Mouse (Mus musculus) neutrophil, adult 59 days (primary cell): Measurements from ENCODE around the gene Sucla2. TPM values are rescaled to one million over a fixed set of nuclear protein-coding genes. Genes with fewer than 3 reads are reported as not detected.

Experiments used
- total RNA-seq, 2 experiments: library from RNA; stranded (reverse); gene quantifications; 1 replicate in 1 of 2; 2 replicates in 1 of 2; pipeline ENCODE4 v1.2.4; 2023

The Sucla2 gene
- total RNA-seq: 10 to 100 TPM; 28.8 to 32.1 TPM

DNA sequence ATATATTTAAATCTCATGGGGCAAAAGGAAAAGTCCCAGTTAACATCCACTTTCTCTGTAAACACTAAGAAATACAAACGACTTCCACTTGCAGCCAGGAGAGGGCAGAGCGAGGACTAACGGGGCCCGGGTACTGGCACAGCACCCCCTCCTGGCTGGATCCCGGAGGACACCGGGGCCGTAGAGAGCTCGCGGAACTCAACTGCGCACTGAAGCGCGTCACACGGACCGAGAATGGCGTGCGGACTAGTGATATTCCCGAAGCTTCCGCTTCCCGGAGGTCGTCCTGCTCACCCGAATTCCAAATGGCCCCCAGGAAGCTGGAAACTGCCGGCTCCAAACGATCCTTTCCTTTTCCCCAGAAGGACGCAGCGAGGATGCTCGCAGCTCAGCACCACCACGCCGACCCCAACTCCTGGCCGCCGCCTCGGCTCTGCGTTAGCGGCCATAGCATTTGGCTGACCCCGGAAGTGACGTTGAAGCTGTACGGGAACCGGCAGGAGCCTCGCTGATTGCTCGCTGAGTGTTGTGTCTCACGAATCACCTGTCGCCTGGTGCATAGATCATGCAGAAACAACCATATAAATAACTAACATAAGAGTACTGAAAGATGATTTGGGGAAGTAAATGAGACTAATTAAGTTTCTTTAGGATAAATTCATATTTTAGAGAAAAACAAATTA lies at the start of gene Sucla2:
Gene Sucla2 (plus strand): TSS at position 554 of the 683 bp plus-strand sequence.

DNA sequence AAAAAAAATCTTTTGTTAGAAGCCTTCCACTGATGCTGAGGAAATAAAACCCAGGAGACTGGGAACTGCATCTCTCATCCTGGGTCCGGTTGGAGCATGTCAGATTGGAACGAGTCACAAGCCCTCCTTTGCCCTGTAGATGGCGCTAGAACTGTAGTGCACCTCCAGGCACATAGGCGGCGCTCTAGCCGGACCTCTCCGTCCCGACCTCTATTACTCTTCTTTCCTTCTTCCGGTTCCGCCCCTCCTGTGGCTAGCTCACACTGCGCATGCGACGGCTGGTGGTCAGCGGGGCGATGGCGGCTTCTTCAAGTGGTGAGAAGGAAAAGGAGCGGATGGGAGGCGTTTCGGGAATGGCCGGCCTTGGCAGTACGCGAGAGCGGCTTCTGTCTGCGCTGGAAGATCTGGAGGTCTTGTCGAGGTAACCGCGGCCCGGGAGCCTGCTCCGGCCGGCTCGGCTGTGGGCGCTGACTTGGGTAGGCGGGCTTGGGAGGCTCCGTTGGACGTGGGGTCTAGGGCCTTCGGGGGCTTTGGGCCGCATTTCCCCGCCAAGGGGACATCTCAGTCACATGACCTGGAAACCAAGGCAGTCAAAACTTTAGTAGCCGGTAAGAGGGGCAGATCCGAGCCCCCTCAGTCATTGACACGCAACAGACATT lies 15.2 kb upstream of the Sucla2 start, which contains the start of gene Med4:
Gene Med4 (plus strand): TSS at position 261 of the 659 bp plus-strand sequence.

DNA sequence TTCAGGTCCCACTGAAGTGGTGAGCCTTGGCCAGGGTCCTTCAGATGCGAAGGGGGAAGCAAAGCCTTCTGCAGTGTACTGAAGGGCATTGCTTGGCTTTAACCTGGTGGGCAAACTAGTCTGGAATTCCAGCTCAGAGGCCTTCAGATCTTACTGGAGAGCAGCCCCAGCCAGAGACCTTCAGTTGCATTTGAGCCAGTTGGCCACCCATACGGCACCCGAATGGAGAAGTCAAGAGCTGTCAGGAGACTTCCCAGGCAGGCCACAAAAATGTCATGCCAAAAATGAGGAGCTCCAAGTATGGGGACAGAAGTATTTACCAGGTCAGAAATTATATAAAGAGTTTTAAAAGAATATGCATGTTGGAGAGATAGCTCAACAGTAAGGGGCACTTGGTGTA lies 22.9 kb downstream of the Sucla2 start, which contains the start of gene Nudt15:
Gene Nudt15 (minus strand): TSS at position 192 of the 400 bp plus-strand sequence.

Other genes with a start within 250 kb of the Sucla2 start
- 10 to 100 TPM; 58.1 to 58.8 TPM for gene Rb1, start 199.5 kb upstream of the Sucla2 start, total RNA-seq
- 1,000 to 10,000 TPM; 1,089 to 1,123 TPM for gene Itm2b, start 140.0 kb upstream of the Sucla2 start, total RNA-seq
- gene Med4, start 15.3 kb upstream of the Sucla2 start, total RNA-seq: 10 to 100 TPM; 27.6 to 29.8 TPM
- gene Nudt15, start 22.9 kb downstream of the Sucla2 start, total RNA-seq: 1 to 10 TPM; 3.7 to 4.5 TPM
- not detected for gene Gm21750, start 135.9 kb downstream of the Sucla2 start, total RNA-seq